17 mouse cellular contexts compared by ENCODE assay signal in genomic region chr15:102352177-102352576, GRCm38 (mm10). TPM values are rescaled to one million over a fixed set of nuclear protein-coding genes. Genes with fewer than 3 reads are reported as not detected.
DNase-seq lines count a peak whose midpoint lies in the region; ATAC-seq and TF ChIP-seq lines count a peak whose summit lies in the region.
"Had no signal": no experiment of that assay in that cellular context is flagged by ENCODE, and none has a peak within 500 bp of the region (broad histone marks: within the 10 kb centered on the region; RNA-seq: fewer than 3 reads in every experiment).

No protein-coding gene starts in this region.

- H3K4me3 ChIP-seq in kidney, adult 2 months (ENCODE audit: insufficient read depth, low read depth, low read length), result no peak overlapping the region
- no peak overlapping the region for H3K4me3 ChIP-seq in kidney, embryonic 16.5 days (ENCODE audit: low read length)
- no peak overlapping the region for H3K4me3 ChIP-seq in lung, embryonic 14.5 days (ENCODE audit: low read depth, low read length)
- no peak overlapping the region for H3K4me3 ChIP-seq in E14TG2a.4 (replicated peaks; ENCODE audit: low read length)
- H3K4me3 ChIP-seq in small intestine, adult 2 months (ENCODE audit: low read depth, low read length), result no peak overlapping the region
- H3K4me3 ChIP-seq in forebrain, embryonic 16.5 days (replicated peaks; ENCODE audit: low read length), result no peak overlapping the region
- H3K4me3 ChIP-seq: embryonic facial prominence, embryonic 15.5 days; hindbrain, embryonic 13.5 days; limb, embryonic 15.5 days; megakaryocyte, embryonic 14.5 days; neural tube, embryonic 13.5 days had no signal

- no peaks in the 10 kb centered on the region for H3K9me3 ChIP-seq in kidney, embryonic 16.5 days (ENCODE audit: low read length)
- H3K9me3 ChIP-seq in lung, embryonic 14.5 days (ENCODE audit: low read depth, low read length), result no peaks in the 10 kb centered on the region
- no peaks in the 10 kb centered on the region for H3K9me3 ChIP-seq in E14TG2a.4 (ENCODE audit: low read length)
- H3K9me3 ChIP-seq in forebrain, embryonic 16.5 days (ENCODE audit: control insufficient read depth, low read length), result no peaks in the 10 kb centered on the region
- H3K9me3 ChIP-seq: embryonic facial prominence, embryonic 15.5 days; hindbrain, embryonic 13.5 days; limb, embryonic 15.5 days; megakaryocyte, embryonic 14.5 days; neural tube, embryonic 13.5 days had no signal

- DNase-seq in kidney, adult 2 months, result no peak
- no peak for DNase-seq in lung, embryonic 14.5 days
- no peak for DNase-seq in lung, postnatal 25 days (ENCODE audit: low spot score)
- DNase-seq: adrenal gland, adult 8-10 months; cerebellum, adult 8-10 months; layer of hippocampus, adult 9-11 months; right cerebral cortex, postnatal 4 days; thymus, adult 2 months had no signal

- peaks cover 9% of the 10 kb centered on the region; the same call in 1 of the 2 replicates for H3K4me1 ChIP-seq in kidney, adult 2 months (ENCODE audit: control insufficient read depth, insufficient read depth, low read length)
- H3K4me1 ChIP-seq in kidney, embryonic 16.5 days (ENCODE audit: insufficient read depth, low read length), result peaks cover 18% of the 10 kb centered on the region
- H3K4me1 ChIP-seq in lung, embryonic 14.5 days (ENCODE audit: insufficient read depth), result 0 out of 2 replicates have a peak, but pooled peaks cover 5% of the 10 kb centered on the region
- H3K4me1 ChIP-seq in E14TG2a.4 (replicated peaks; ENCODE audit: low read depth, low read length), result peaks cover 40% of the 10 kb centered on the region
- H3K4me1 ChIP-seq in small intestine, adult 2 months (ENCODE audit: control insufficient read depth, insufficient read depth, insufficient read length, low read length), result peaks cover 11% of the 10 kb centered on the region
- H3K4me1 ChIP-seq in forebrain, embryonic 16.5 days (replicated peaks; ENCODE audit: control insufficient read depth, insufficient read depth, low read length), result peaks cover 22% of the 10 kb centered on the region

- ATAC-seq in kidney, embryonic 16.5 days (ENCODE audit: low FRiP score, low TSS enrichment), result no peak
- no peak for ATAC-seq in lung, embryonic 14.5 days (ENCODE audit: insufficient read depth)
- ATAC-seq in forebrain, embryonic 16.5 days, result no peak

- TF ChIP-seq CTCF in kidney, adult 2 months (conservative IDR thresholded peaks at IDR 0.05; ENCODE audit: insufficient read depth, insufficient read length, low read depth, low read length), result peak; percentile 36; the same call in 1 of the 2 replicates
- TF ChIP-seq CTCF in lung, embryonic 14.5 days (IDR thresholded peaks at IDR 0.05; ENCODE audit: low read depth), result peak; percentile 29; the same call in 1 of the 2 replicates
- TF ChIP-seq CTCF in E14TG2a.4 (conservative IDR thresholded peaks at IDR 0.05; ENCODE audit: low read length), result peak; percentile 17; the same call in 1 of the 2 replicates
- TF ChIP-seq CTCF in small intestine, adult 2 months (IDR thresholded peaks at IDR 0.05; ENCODE audit: extremely low read depth, insufficient read length, insufficient replicate concordance, low read depth, low read length), result peak; percentile 12; the same call in 1 of the 2 replicates

- no peaks in the 10 kb centered on the region for H3K36me3 ChIP-seq in kidney, adult 2 months (ENCODE audit: control insufficient read depth, insufficient read depth, low read length)
- peaks cover 6% of the 10 kb centered on the region; the same call in 1 of the 2 replicates for H3K36me3 ChIP-seq in kidney, embryonic 16.5 days (ENCODE audit: insufficient read depth, low read length)
- H3K36me3 ChIP-seq in lung, embryonic 14.5 days (ENCODE audit: insufficient read depth), result peaks cover 4% of the 10 kb centered on the region; the same call in 1 of the 2 replicates
- peaks cover 15% of the 10 kb centered on the region for H3K36me3 ChIP-seq in E14TG2a.4 (ENCODE audit: insufficient read depth, low read length)
- no peaks in the 10 kb centered on the region for H3K36me3 ChIP-seq in small intestine, adult 2 months (ENCODE audit: control insufficient read depth, insufficient read depth, low read length)
- no peaks in the 10 kb centered on the region for H3K36me3 ChIP-seq in forebrain, embryonic 16.5 days (ENCODE audit: control insufficient read depth, insufficient read depth)
- H3K36me3 ChIP-seq: neural tube, embryonic 13.5 days had no signal

- H3K4me2 ChIP-seq in kidney, embryonic 16.5 days (replicated peaks; ENCODE audit: low read depth, low read length), result no peak overlapping the region
- no peak overlapping the region for H3K4me2 ChIP-seq in lung, embryonic 14.5 days
- no peak overlapping the region for H3K4me2 ChIP-seq in forebrain, embryonic 16.5 days (ENCODE audit: low read length)
- H3K4me2 ChIP-seq: embryonic facial prominence, embryonic 15.5 days; hindbrain, embryonic 13.5 days; limb, embryonic 15.5 days; neural tube, embryonic 13.5 days had no signal

- TF ChIP-seq POLR2A in kidney, adult 2 months (IDR thresholded peaks at IDR 0.05; ENCODE audit: low read depth, low read length), result no peak
- no peak for TF ChIP-seq POLR2A in small intestine, adult 2 months (IDR thresholded peaks at IDR 0.05; ENCODE audit: low read depth, low read length)

- no peaks in the 10 kb centered on the region for H3K27me3 ChIP-seq in kidney, adult 2 months (replicated peaks; ENCODE audit: control insufficient read depth, insufficient read depth, low read length)
- H3K27me3 ChIP-seq in kidney, embryonic 16.5 days (ENCODE audit: insufficient read depth, low read length), result no peaks in the 10 kb centered on the region
- 0 out of 2 replicates have a peak, but pooled peaks cover 4% of the 10 kb centered on the region for H3K27me3 ChIP-seq in lung, embryonic 14.5 days (ENCODE audit: insufficient read depth, low read length)
- H3K27me3 ChIP-seq in E14TG2a.4 (ENCODE audit: insufficient read depth, low read length), result peaks cover 30% of the 10 kb centered on the region
- H3K27me3 ChIP-seq in small intestine, adult 2 months (ENCODE audit: control insufficient read depth, insufficient read depth, low read length), result peaks cover 28% of the 10 kb centered on the region
- peaks cover 11% of the 10 kb centered on the region for H3K27me3 ChIP-seq in forebrain, embryonic 16.5 days (replicated peaks; ENCODE audit: control insufficient read depth, insufficient read depth, low read length)
- H3K27me3 ChIP-seq: limb, embryonic 15.5 days had no signal

- H3K27ac ChIP-seq in kidney, adult 2 months (ENCODE audit: insufficient read depth, low read depth, low read length), result no peak overlapping the region
- H3K27ac ChIP-seq in kidney, embryonic 16.5 days (ENCODE audit: low read length), result no peak overlapping the region
- H3K27ac ChIP-seq in lung, embryonic 14.5 days (ENCODE audit: low read depth), result no peak overlapping the region
- H3K27ac ChIP-seq in small intestine, adult 2 months (ENCODE audit: insufficient read depth, low read depth, low read length), result no peak overlapping the region
- H3K27ac ChIP-seq in forebrain, embryonic 16.5 days (ENCODE audit: low read length), result no peak overlapping the region
- H3K27ac ChIP-seq: embryonic facial prominence, embryonic 15.5 days; hindbrain, embryonic 13.5 days; limb, embryonic 15.5 days; neural tube, embryonic 13.5 days had no signal

- 67% methylated on average over 2 of the region's 2 CpGs for WGBS in kidney, adult 2 months
- WGBS in kidney, embryonic 16.5 days, result 60% methylated on average over 2 of the region's 2 CpGs
- 63% methylated on average over 2 of the region's 2 CpGs for WGBS in lung, embryonic 14.5 days
- 61% methylated on average over 2 of the region's 2 CpGs for WGBS in small intestine, adult 2 months
- 57% methylated on average over 2 of the region's 2 CpGs for WGBS in forebrain, embryonic 16.5 days

- no peak overlapping the region for H3K9ac ChIP-seq in kidney, embryonic 16.5 days (replicated peaks; ENCODE audit: low read length)
- H3K9ac ChIP-seq in lung, embryonic 14.5 days, result no peak overlapping the region
- no peak overlapping the region for H3K9ac ChIP-seq in forebrain, embryonic 16.5 days (replicated peaks; ENCODE audit: low read depth, low read length)
- H3K9ac ChIP-seq: embryonic facial prominence, embryonic 15.5 days; hindbrain, embryonic 13.5 days; limb, embryonic 15.5 days; neural tube, embryonic 13.5 days had no signal

RNA-seq across cellular contexts. Expression of gene Aaas, which starts 1.6 kb away (rescaled TPM):
- 31.1 and 38.1 TPM in 2 replicates for polyA plus RNA-seq in kidney, adult 2 months (2012; rRNA removed)
- polyA plus RNA-seq in kidney, embryonic 16.5 days (2015; fragmentation: Nextera tagmentation; extraction: Ambion mirVana), result 89.2 and 91.7 TPM in 2 replicates
- polyA plus RNA-seq in lung, embryonic 14.5 days (2014; fragmentation: Nextera tagmentation; extraction: Ambion mirVana), result 99.1 and 103 TPM in 2 replicates
- polyA plus RNA-seq in small intestine, adult 2 months (2012; rRNA removed), result 10.2 and 20.3 TPM in 2 replicates
- 42.0 and 44.7 TPM in 2 replicates for polyA plus RNA-seq in forebrain, embryonic 16.5 days (2015; fragmentation: Nextera tagmentation; extraction: Ambion mirVana)

RNA-seq across cellular contexts. Expression of gene Sp7, which starts 14.8 kb away (rescaled TPM):
- polyA plus RNA-seq in kidney, adult 2 months (2012; rRNA removed), result 0.05 and 0.06 TPM in 2 replicates
- polyA plus RNA-seq in kidney, embryonic 16.5 days (2015; fragmentation: Nextera tagmentation; extraction: Ambion mirVana), result 1.2 and 1.3 TPM in 2 replicates
- 0.55 and 0.64 TPM in 2 replicates for polyA plus RNA-seq in lung, embryonic 14.5 days (2014; fragmentation: Nextera tagmentation; extraction: Ambion mirVana)
- not detected in 2 replicates for polyA plus RNA-seq in small intestine, adult 2 months (2012; rRNA removed)
- polyA plus RNA-seq in forebrain, embryonic 16.5 days (2015; fragmentation: Nextera tagmentation; extraction: Ambion mirVana), result 0.38 and 1.1 TPM in 2 replicates

RNA-seq across cellular contexts. Expression of gene Myg1, which starts 20.7 kb away (rescaled TPM):
- polyA plus RNA-seq in kidney, adult 2 months (2012; rRNA removed), result 70.0 and 72.6 TPM in 2 replicates
- 118 and 120 TPM in 2 replicates for polyA plus RNA-seq in kidney, embryonic 16.5 days (2015; fragmentation: Nextera tagmentation; extraction: Ambion mirVana)
- 111 and 113 TPM in 2 replicates for polyA plus RNA-seq in lung, embryonic 14.5 days (2014; fragmentation: Nextera tagmentation; extraction: Ambion mirVana)
- polyA plus RNA-seq in small intestine, adult 2 months (2012; rRNA removed), result 15.9 and 30.0 TPM in 2 replicates
- polyA plus RNA-seq in forebrain, embryonic 16.5 days (2015; fragmentation: Nextera tagmentation; extraction: Ambion mirVana), result 105 and 111 TPM in 2 replicates

RNA-seq across cellular contexts. Expression of gene Pfdn5, which starts 26.3 kb away (rescaled TPM):
- polyA plus RNA-seq in kidney, adult 2 months (2012; rRNA removed), result 141 and 206 TPM in 2 replicates
- 376 and 377 TPM in 2 replicates for polyA plus RNA-seq in kidney, embryonic 16.5 days (2015; fragmentation: Nextera tagmentation; extraction: Ambion mirVana)
- 477 and 511 TPM in 2 replicates for polyA plus RNA-seq in lung, embryonic 14.5 days (2014; fragmentation: Nextera tagmentation; extraction: Ambion mirVana)
- polyA plus RNA-seq in small intestine, adult 2 months (2012; rRNA removed), result 41.8 and 47.8 TPM in 2 replicates
- 429 and 443 TPM in 2 replicates for polyA plus RNA-seq in forebrain, embryonic 16.5 days (2015; fragmentation: Nextera tagmentation; extraction: Ambion mirVana)

RNA-seq across cellular contexts. Expression of gene Sp1, which starts 53.8 kb away (rescaled TPM):
- polyA plus RNA-seq in kidney, adult 2 months (2012; rRNA removed), result 15.7 and 17.6 TPM in 2 replicates
- 10.6 and 11.3 TPM in 2 replicates for polyA plus RNA-seq in kidney, embryonic 16.5 days (2015; fragmentation: Nextera tagmentation; extraction: Ambion mirVana)
- 15.3 and 16.1 TPM in 2 replicates for polyA plus RNA-seq in lung, embryonic 14.5 days (2014; fragmentation: Nextera tagmentation; extraction: Ambion mirVana)
- polyA plus RNA-seq in small intestine, adult 2 months (2012; rRNA removed), result 7.0 and 13.8 TPM in 2 replicates
- polyA plus RNA-seq in forebrain, embryonic 16.5 days (2015; fragmentation: Nextera tagmentation; extraction: Ambion mirVana), result 5.0 and 5.9 TPM in 2 replicates
